Mouse (Mus musculus): ENCODE results near the gene Cer1.

DNA sequence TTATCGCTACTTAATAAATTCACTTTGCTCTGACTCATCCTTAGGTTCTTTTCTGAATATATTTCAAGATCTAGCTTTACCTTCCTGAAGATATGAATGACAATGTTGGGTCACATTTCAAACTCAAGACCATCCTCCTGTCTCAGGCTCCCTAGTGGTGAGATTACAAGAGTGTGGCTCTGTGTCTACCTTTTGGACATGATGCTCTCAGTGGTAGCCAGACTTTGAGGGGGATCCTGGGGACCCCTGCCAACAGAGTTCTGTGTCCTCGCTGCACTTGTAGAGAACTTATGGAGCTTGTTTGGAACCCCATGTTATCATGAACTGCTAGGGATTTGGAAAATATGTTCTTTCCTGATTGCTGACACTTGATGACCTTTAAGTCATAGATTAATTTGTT lies 23.5 kb downstream of the Cer1 start:
- no peak for TF ChIP-seq POLR2A (IDR thresholded peaks at IDR 0.05; ENCODE audit: low read depth, low read length)
- TF ChIP-seq CTCF (conservative IDR thresholded peaks at IDR 0.05; ENCODE audit: insufficient read depth, insufficient read length, low read depth, low read length) = no peak
